ENCODE assay signal across 18 mouse cellular contexts in genomic region chr2:119461028-119461427, GRCm38 (mm10). TPM values are rescaled to one million over a fixed set of nuclear protein-coding genes. Genes with fewer than 3 reads are reported as not detected.
DNase-seq lines count a peak whose midpoint lies in the region; ATAC-seq and TF ChIP-seq lines count a peak whose summit lies in the region.
"Had no signal": no experiment of that assay in that cellular context is flagged by ENCODE, and none has a peak within 500 bp of the region (broad histone marks: within the 10 kb centered on the region; RNA-seq: fewer than 3 reads in every experiment).

No protein-coding gene starts in this region.

- TF ChIP-seq CTCF in hindbrain, postnatal 0 days (IDR thresholded peaks at IDR 0.05; ENCODE audit: low read depth) = peak; percentile 27

- DNase-seq in hindbrain, postnatal 0 days (ENCODE audit: low spot score) = no peak
- DNase-seq in hindbrain, embryonic 10.5 days (ENCODE audit: low spot score) = no peak
- DNase-seq in midbrain, embryonic 11.5 days (ENCODE audit: low spot score, missing footprints) = peak; percentile 69
- peak; percentile 68 for DNase-seq in ZHBTc4 (ENCODE audit: low read depth, low spot score)
- no peak for DNase-seq in cerebellum, adult 11 months
- no peak for DNase-seq in urinary bladder, adult 18-20 months (ENCODE audit: low spot score in 2 of 2)
- DNase-seq in kidney, adult 8-10 months = no peak
- DNase-seq: adrenal gland, adult 8-10 months; cerebellum, adult 8-10 months; kidney, postnatal 36 days; layer of hippocampus, postnatal 36 days; thymus, postnatal 36 days had no signal

- no peak for ATAC-seq in hindbrain, postnatal 0 days
- ATAC-seq in midbrain, embryonic 11.5 days (ENCODE audit: low FRiP score) = no peak
- ATAC-seq in midbrain, embryonic 16.5 days = no peak

- H3K4me2 ChIP-seq in hindbrain, postnatal 0 days (ENCODE audit: low read depth, low read length) = no peak overlapping the region
- no peak overlapping the region for H3K4me2 ChIP-seq in midbrain, embryonic 11.5 days
- H3K4me2 ChIP-seq in midbrain, embryonic 16.5 days (ENCODE audit: low read length) = no peak overlapping the region
- H3K4me2 ChIP-seq: forebrain, embryonic 12.5 days; liver, embryonic 15.5 days; neural tube, embryonic 13.5 days had no signal

- H3K27ac ChIP-seq in hindbrain, postnatal 0 days = no peak overlapping the region
- H3K27ac ChIP-seq in hindbrain, embryonic 10.5 days = no peak overlapping the region
- H3K27ac ChIP-seq in midbrain, embryonic 11.5 days (ENCODE audit: low read depth, low read length) = no peak overlapping the region
- H3K27ac ChIP-seq in midbrain, embryonic 16.5 days (ENCODE audit: low read length) = no peak overlapping the region
- H3K27ac ChIP-seq: forebrain, embryonic 12.5 days; limb, embryonic 10.5 days; liver, embryonic 15.5 days; macrophage; neural tube, embryonic 13.5 days had no signal

- 97% methylated on average over 3 of the region's 3 CpGs for WGBS in hindbrain, postnatal 0 days
- 94% methylated on average over 3 of the region's 3 CpGs for WGBS in hindbrain, embryonic 10.5 days
- 95% methylated on average over 3 of the region's 3 CpGs for WGBS in midbrain, embryonic 11.5 days
- 97% methylated on average over 3 of the region's 3 CpGs for WGBS in midbrain, embryonic 16.5 days

- H3K9ac ChIP-seq in hindbrain, postnatal 0 days (replicated peaks; ENCODE audit: low read length) = no peak overlapping the region
- no peak overlapping the region for H3K9ac ChIP-seq in midbrain, embryonic 11.5 days (ENCODE audit: low read length)
- no peak overlapping the region for H3K9ac ChIP-seq in midbrain, embryonic 16.5 days (ENCODE audit: low read depth, low read length)
- H3K9ac ChIP-seq: forebrain, embryonic 12.5 days; liver, embryonic 15.5 days; neural tube, embryonic 13.5 days had no signal

- H3K36me3 ChIP-seq in hindbrain, postnatal 0 days (ENCODE audit: insufficient read depth, low read length) = peaks cover 5% of the 10 kb centered on the region; the same call in 1 of the 2 replicates
- peaks cover 32% of the 10 kb centered on the region for H3K36me3 ChIP-seq in hindbrain, embryonic 10.5 days
- peaks cover 4% of the 10 kb centered on the region; the same call in 1 of the 2 replicates for H3K36me3 ChIP-seq in midbrain, embryonic 11.5 days (ENCODE audit: control insufficient read depth, insufficient read depth, low read length)
- H3K36me3 ChIP-seq in midbrain, embryonic 16.5 days (ENCODE audit: control insufficient read depth, insufficient read depth, low read length) = peaks cover 8% of the 10 kb centered on the region

- H3K4me1 ChIP-seq in hindbrain, postnatal 0 days (ENCODE audit: insufficient read depth, low read length) = no peaks in the 10 kb centered on the region
- no peaks in the 10 kb centered on the region for H3K4me1 ChIP-seq in hindbrain, embryonic 10.5 days (replicated peaks)
- no peaks in the 10 kb centered on the region for H3K4me1 ChIP-seq in midbrain, embryonic 11.5 days (ENCODE audit: control insufficient read depth, insufficient read depth, low read length)
- H3K4me1 ChIP-seq in midbrain, embryonic 16.5 days (ENCODE audit: control insufficient read depth, insufficient read depth, low read length) = no peaks in the 10 kb centered on the region
- H3K4me1 ChIP-seq: forebrain, embryonic 12.5 days; limb, embryonic 10.5 days; neural tube, embryonic 13.5 days had no signal

- H3K4me3 ChIP-seq in hindbrain, postnatal 0 days (ENCODE audit: low read length) = no peak overlapping the region
- no peak overlapping the region for H3K4me3 ChIP-seq in hindbrain, embryonic 10.5 days
- H3K4me3 ChIP-seq in midbrain, embryonic 11.5 days (ENCODE audit: low read depth, low read length) = no peak overlapping the region
- no peak overlapping the region for H3K4me3 ChIP-seq in midbrain, embryonic 16.5 days (ENCODE audit: low read depth, low read length)
- H3K4me3 ChIP-seq: forebrain, embryonic 12.5 days; limb, embryonic 10.5 days; liver, embryonic 15.5 days; neural tube, embryonic 13.5 days had no signal

- no peaks in the 10 kb centered on the region for H3K27me3 ChIP-seq in hindbrain, postnatal 0 days (ENCODE audit: insufficient read depth, low read length)
- no peaks in the 10 kb centered on the region for H3K27me3 ChIP-seq in hindbrain, embryonic 10.5 days (ENCODE audit: insufficient read depth, poor library complexity, severe bottlenecking)
- no peaks in the 10 kb centered on the region for H3K27me3 ChIP-seq in midbrain, embryonic 11.5 days (ENCODE audit: control insufficient read depth, insufficient read depth, low read length)
- no peaks in the 10 kb centered on the region for H3K27me3 ChIP-seq in midbrain, embryonic 16.5 days (ENCODE audit: control insufficient read depth, insufficient read depth, low read depth, low read length)
- H3K27me3 ChIP-seq: forebrain, embryonic 12.5 days; liver, embryonic 15.5 days; neural tube, embryonic 13.5 days had no signal

- no peaks in the 10 kb centered on the region for H3K9me3 ChIP-seq in hindbrain, postnatal 0 days (ENCODE audit: low read length)
- H3K9me3 ChIP-seq in hindbrain, embryonic 10.5 days = no peaks in the 10 kb centered on the region
- H3K9me3 ChIP-seq in midbrain, embryonic 11.5 days (ENCODE audit: control insufficient read depth, low read length) = no peaks in the 10 kb centered on the region
- H3K9me3 ChIP-seq in midbrain, embryonic 16.5 days (replicated peaks; ENCODE audit: control insufficient read depth, low read length, poor library complexity, severe bottlenecking) = no peaks in the 10 kb centered on the region
- H3K9me3 ChIP-seq: forebrain, embryonic 12.5 days; limb, embryonic 10.5 days; liver, embryonic 15.5 days; neural tube, embryonic 13.5 days had no signal

RNA-seq across cellular contexts. Expression of gene Ino80, which starts 16.5 kb away (rescaled TPM):
- 12.3 and 13.4 TPM in 2 replicates for total RNA-seq in hindbrain, postnatal 0 days (2014; rRNA removed)
- polyA plus RNA-seq in hindbrain, postnatal 0 days (2015; fragmentation: Nextera tagmentation; extraction: Ambion mirVana) = 2.3 and 2.7 TPM in 2 replicates
- polyA plus RNA-seq in hindbrain, embryonic 10.5 days (2016; fragmentation: Nextera tagmentation; extraction: Ambion mirVana) = 3.0 and 3.7 TPM in 2 replicates
- polyA plus RNA-seq in midbrain, embryonic 11.5 days (2014; fragmentation: Nextera tagmentation; extraction: Ambion mirVana) = 3.9 and 4.3 TPM in 2 replicates
- 2.7 and 3.8 TPM in 2 replicates for polyA plus RNA-seq in midbrain, embryonic 16.5 days (2015; fragmentation: Nextera tagmentation; extraction: Ambion mirVana)

Comparison
In these comparisons a context has a peak if more than half of its experiments do, and no peak if none do; other contexts are left out.
1. DNase-seq: peak in midbrain, embryonic 11.5 days (single experiment) and ZHBTc4 (single experiment); none in hindbrain, postnatal 0 days (single experiment), hindbrain, embryonic 10.5 days (single experiment), cerebellum, adult 11 months (single experiment), urinary bladder, adult 18-20 months (0 of 2) and kidney, adult 8-10 months (0 of 2).